Comparison of ENCODE assay signal across 26 mouse cellular contexts in the genomic region with DNA sequence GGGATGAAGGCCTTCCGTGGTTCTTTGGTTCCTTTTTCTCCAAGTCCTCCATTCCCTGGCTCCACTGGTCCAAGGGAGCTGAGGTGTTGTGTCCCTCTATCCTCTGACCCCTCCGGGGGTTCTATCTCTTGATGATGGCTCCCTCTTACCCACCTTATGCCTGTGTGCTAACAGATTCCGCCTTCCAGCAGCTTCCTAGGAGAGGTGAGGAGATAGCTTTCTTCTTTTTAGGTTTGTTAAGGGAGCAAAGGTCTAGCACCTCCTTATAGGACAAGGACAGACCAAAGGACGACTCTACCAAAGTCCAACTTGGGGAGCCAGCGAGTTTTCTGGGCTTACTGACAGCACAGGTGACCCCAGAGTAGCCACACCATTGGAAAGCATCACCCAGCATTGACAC.
"Had no signal": no experiment of that assay in that cellular context is flagged by ENCODE, and none has a peak within 500 bp of the region (broad histone marks: within the 10 kb centered on the region; RNA-seq: fewer than 3 reads in every experiment).

No protein-coding gene starts in this region.

- DNase-seq: forebrain, postnatal 0 days; gastrocnemius, postnatal 14 days; gastrocnemius, postnatal 36 days; heart, adult 18-20 months; heart, postnatal 14 days; heart, postnatal 36 days; kidney, adult 18-20 months; kidney, adult 8-10 months; kidney, postnatal 10 days; kidney, postnatal 25 days; kidney, postnatal 4 days; liver, embryonic 13.5 days had no signal

- H3K9me3 ChIP-seq: heart, embryonic 13.5 days; heart, embryonic 15.5 days; hindbrain, embryonic 13.5 days; hindbrain, embryonic 15.5 days; intestine, embryonic 15.5 days; kidney, embryonic 15.5 days; limb, embryonic 15.5 days; liver, embryonic 13.5 days; liver, embryonic 15.5 days had no signal

- ATAC-seq: forebrain, postnatal 0 days; inflammation-experienced regulatory T-cells, adult 6 months; intestine, embryonic 15.5 days; intestine, postnatal 0 days had no signal

- H3K4me2 ChIP-seq: heart, embryonic 11.5 days; heart, embryonic 13.5 days; heart, embryonic 15.5 days; hindbrain, embryonic 13.5 days; hindbrain, embryonic 15.5 days; intestine, embryonic 15.5 days; kidney, embryonic 15.5 days; limb, embryonic 15.5 days; liver, embryonic 11.5 days; liver, embryonic 13.5 days; liver, embryonic 15.5 days had no signal

- H3K36me3 ChIP-seq: heart, embryonic 13.5 days; heart, embryonic 15.5 days; hindbrain, embryonic 13.5 days; hindbrain, embryonic 15.5 days; intestine, embryonic 15.5 days; kidney, embryonic 15.5 days; limb, embryonic 15.5 days; liver, embryonic 13.5 days; liver, embryonic 15.5 days had no signal

- H3K27me3 ChIP-seq: heart, embryonic 13.5 days; heart, embryonic 15.5 days; hindbrain, embryonic 13.5 days; hindbrain, embryonic 15.5 days; intestine, embryonic 15.5 days; kidney, embryonic 15.5 days; liver, embryonic 13.5 days; liver, embryonic 15.5 days had no signal

- H3K4me3 ChIP-seq: heart, embryonic 13.5 days; heart, embryonic 15.5 days; hindbrain, embryonic 13.5 days; hindbrain, embryonic 15.5 days; intestine, embryonic 15.5 days; kidney, embryonic 15.5 days; layer of hippocampus, adult 2 months; left cerebral cortex, adult 2 months; limb, embryonic 15.5 days; liver, embryonic 13.5 days; liver, embryonic 15.5 days had no signal

- H3K9ac ChIP-seq: forebrain, postnatal 0 days; heart, embryonic 13.5 days; heart, embryonic 15.5 days; hindbrain, embryonic 13.5 days; hindbrain, embryonic 15.5 days; intestine, embryonic 15.5 days; kidney, embryonic 15.5 days; limb, embryonic 15.5 days; liver, embryonic 13.5 days; liver, embryonic 15.5 days had no signal

- H3K27ac ChIP-seq: heart, embryonic 13.5 days; heart, embryonic 15.5 days; hindbrain, embryonic 13.5 days; hindbrain, embryonic 15.5 days; intestine, embryonic 15.5 days; kidney, embryonic 15.5 days; layer of hippocampus, adult 2 months; left cerebral cortex, adult 2 months; liver, embryonic 13.5 days; liver, embryonic 15.5 days had no signal
